Mouse (Mus musculus) ES-Bruce4 (cell line): ENCODE data around the gene Scg2. TPM values are rescaled to one million over a fixed set of nuclear protein-coding genes. Genes with fewer than 3 reads are reported as not detected.

ENCODE experiments used
- H3K27ac ChIP-seq: 2 replicates; pipeline ENCODE4 v1.5.1; 2012; ENCODE audit warnings: low read length, inconsistent platforms; ENCODE audit not compliant: insufficient read depth
- H3K27me3 ChIP-seq: 2 replicates; pipeline ENCODE4 v1.6.1; 2012; ENCODE audit warnings: mild to moderate bottlenecking, low read length, inconsistent platforms; ENCODE audit not compliant: control insufficient read depth, poor library complexity, insufficient read depth, severe bottlenecking
- H3K36me3 ChIP-seq: 2 replicates; pipeline ENCODE4 v1.6.1; 2012; ENCODE audit warnings: inconsistent platforms, mild to moderate bottlenecking, low read length, moderate library complexity; ENCODE audit not compliant: control insufficient read depth, poor library complexity, insufficient read depth, severe bottlenecking
- H3K4me1 ChIP-seq: one replicate; pipeline ENCODE4 v1.8.1; 2011; ENCODE audit warnings: low read length; ENCODE audit not compliant: control insufficient read depth, insufficient read depth
- H3K4me3 ChIP-seq: 2 replicates; pipeline ENCODE4 v1.5.1; 2011; ENCODE audit warnings: low read depth, mild to moderate bottlenecking, low read length
- H3K9ac ChIP-seq: 2 replicates; pipeline ENCODE4 v1.6.1; 2012; ENCODE audit warnings: low read depth, mild to moderate bottlenecking, inconsistent platforms; ENCODE audit not compliant: poor library complexity, severe bottlenecking
- H3K9me3 ChIP-seq: replicated peaks from 2 replicates; pipeline ENCODE4 v1.6.1; 2012; ENCODE audit warnings: mild to moderate bottlenecking, low read length, inconsistent platforms; ENCODE audit not compliant: control insufficient read depth, poor library complexity, insufficient read depth, severe bottlenecking
- CTCF ChIP-seq: IDR thresholded peaks from one replicate; pipeline ENCODE4 v1.8.1; 2011; ENCODE audit warnings: low read depth, low read length
- EP300 ChIP-seq: IDR thresholded peaks from 2 replicates; pipeline ENCODE4 v1.6.1; 2011; ENCODE audit warnings: low read depth, low read length; ENCODE audit not compliant: insufficient read depth
- POLR2A ChIP-seq: IDR thresholded peaks from one replicate; pipeline ENCODE4 v1.8.1; 2011; ENCODE audit warnings: low read length; ENCODE audit not compliant: insufficient read depth
- polyA plus RNA-seq: library from polyadenylated mRNA; stranded (reverse); fragments of >200 nt; gene quantifications from 2 replicates; pipeline ENCODE4 v1.2.4, GENCODE M21; 2011; ENCODE audit warnings: low read depth; ENCODE audit not compliant: missing spikeins, insufficient read depth, insufficient read length

Gene Scg2
- polyA plus RNA-seq, 1 experiment: not detected

GRCm38 (mm10) chr1:79436671-79437070 is 3.2 kb downstream of the Scg2 start:
- TF ChIP-seq CTCF (no peak), EP300 (no peak), POLR2A (no peak)
- no peak overlapping the region for H3K9ac ChIP-seq
- H3K27ac ChIP-seq: no peak overlapping the region
- no peaks in the 10 kb centered on the region for H3K9me3 ChIP-seq
- no peaks in the 10 kb centered on the region for H3K27me3 ChIP-seq
- no peak overlapping the region for H3K4me3 ChIP-seq
- H3K36me3 ChIP-seq: no peaks in the 10 kb centered on the region
- no peaks in the 10 kb centered on the region for H3K4me1 ChIP-seq

GRCm38 (mm10) chr1:79429058-79429457 is 10.9 kb downstream of the Scg2 start:
- Histone ChIP-seq H3K36me3 (no peaks in the 10 kb centered on the region), H3K9ac (no peak overlapping the region), H3K4me3 (no peak overlapping the region), H3K27me3 (no peaks in the 10 kb centered on the region), H3K9me3 (no peaks in the 10 kb centered on the region), H3K4me1 (no peaks in the 10 kb centered on the region), H3K27ac (no peak overlapping the region)
- TF ChIP-seq EP300: no peak
- TF ChIP-seq CTCF: no peak
- no peak for TF ChIP-seq POLR2A

DNA sequence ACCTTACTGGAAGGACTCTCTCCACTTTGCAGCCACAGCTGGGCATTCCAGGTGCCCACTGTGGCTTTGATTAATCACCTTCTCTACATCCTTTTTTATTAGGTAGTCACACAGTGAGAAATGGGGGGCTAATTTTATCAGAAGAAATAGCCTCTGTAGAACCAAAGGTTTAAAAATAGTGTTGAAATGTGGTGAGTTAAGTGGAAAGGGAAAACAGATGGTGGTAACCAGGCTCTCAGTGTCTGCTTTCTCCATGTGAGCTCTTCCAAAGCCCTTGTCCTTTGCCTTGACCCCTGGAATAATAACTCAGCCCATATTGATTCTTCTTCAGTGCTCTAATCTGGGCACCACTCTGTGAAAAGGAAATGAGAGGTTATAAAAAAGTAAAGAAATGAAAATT is 24.4 kb downstream of the Scg2 start:
- Histone ChIP-seq H3K9ac (no peak overlapping the region), H3K4me1 (no peaks in the 10 kb centered on the region), H3K9me3 (no peaks in the 10 kb centered on the region), H3K27ac (no peak overlapping the region), H3K36me3 (no peaks in the 10 kb centered on the region), H3K27me3 (no peaks in the 10 kb centered on the region), H3K4me3 (no peak overlapping the region)
- no peak for TF ChIP-seq CTCF
- TF ChIP-seq POLR2A: no peak
- no peak for TF ChIP-seq EP300

GRCm38 (mm10) chr1:79406337-79406942 is 33.5 kb downstream of the Scg2 start:
- Histone ChIP-seq H3K9ac (no peak overlapping the region), H3K36me3 (no peaks in the 10 kb centered on the region), H3K4me1 (no peaks in the 10 kb centered on the region), H3K4me3 (no peak overlapping the region), H3K27ac (no peak overlapping the region), H3K27me3 (no peaks in the 10 kb centered on the region), H3K9me3 (no peaks in the 10 kb centered on the region)
- TF ChIP-seq CTCF (no peak), POLR2A (no peak), EP300 (no peak)

DNA sequence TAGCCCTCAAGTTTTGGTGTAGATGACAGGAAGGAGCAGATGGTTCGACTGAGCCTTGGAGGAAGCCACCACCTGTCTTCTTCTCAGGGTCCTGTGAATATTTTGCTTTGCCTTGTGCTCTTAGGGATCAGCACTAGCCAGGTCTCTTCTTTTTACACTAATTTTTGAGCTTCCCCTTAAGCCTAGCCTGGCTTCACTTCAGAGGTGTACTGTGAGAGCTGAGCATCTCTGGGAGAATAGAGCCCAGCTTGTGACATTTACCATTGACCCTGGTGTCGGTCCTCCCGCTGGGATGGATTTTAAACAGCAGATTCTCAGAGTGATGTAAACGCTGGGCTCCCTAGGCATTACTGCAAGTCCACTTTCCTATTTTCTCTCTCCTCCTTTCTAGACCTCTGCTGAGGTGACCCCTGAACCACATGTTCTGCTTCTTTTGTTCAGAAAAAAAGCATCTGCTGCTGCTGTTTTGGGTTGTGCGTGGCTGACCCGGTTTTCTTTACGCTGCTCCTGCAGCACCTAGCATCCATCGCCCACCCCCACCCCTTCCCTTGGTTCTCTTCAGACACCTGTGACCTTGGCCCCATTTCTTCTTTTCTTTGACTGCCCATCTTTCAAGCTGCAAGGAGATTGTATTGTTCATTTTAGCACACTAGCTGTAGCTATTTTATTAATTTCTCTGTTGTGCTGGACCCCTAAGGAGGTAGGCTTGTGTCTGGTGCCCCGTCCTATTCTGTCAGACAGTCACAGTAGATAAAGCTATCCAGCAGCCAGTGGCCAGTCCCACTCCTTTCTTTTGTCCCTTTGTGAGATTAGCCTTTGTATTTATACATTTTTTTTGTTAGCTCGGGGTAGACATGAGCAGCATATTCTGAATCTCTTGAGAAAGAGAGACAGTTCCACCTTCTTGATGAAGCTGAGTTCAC is 38.6 kb downstream of the Scg2 start:
- no peak overlapping the region for H3K4me3 ChIP-seq
- no peaks in the 10 kb centered on the region for H3K9me3 ChIP-seq
- H3K27ac ChIP-seq: no peak overlapping the region
- H3K27me3 ChIP-seq: no peaks in the 10 kb centered on the region
- no peaks in the 10 kb centered on the region for H3K36me3 ChIP-seq
- H3K9ac ChIP-seq: no peak overlapping the region
- no peak for TF ChIP-seq CTCF
- no peak for TF ChIP-seq POLR2A
- TF ChIP-seq EP300: no peak
- H3K4me1 ChIP-seq: no peaks in the 10 kb centered on the region

- H3K4me1 ChIP-seq: no peaks in the 10 kb centered on the region
- H3K9me3 ChIP-seq: no peaks in the 10 kb centered on the region
- no peak overlapping the region for H3K4me3 ChIP-seq
- no peak overlapping the region for H3K9ac ChIP-seq
- no peaks in the 10 kb centered on the region for H3K27me3 ChIP-seq
- H3K27ac ChIP-seq: no peak overlapping the region
- no peaks in the 10 kb centered on the region for H3K36me3 ChIP-seq
- TF ChIP-seq POLR2A (no peak), CTCF (no peak), EP300 (no peak)
Observed at GRCm38 (mm10) chr1:79400284-79400683, 39.6 kb downstream of the Scg2 start.

Other genes starting within 250 kb of the Scg2 start
- 26.8 and 32.6 TPM in 2 replicates for gene Ap1s3, start 231.9 kb upstream of the Scg2 start, polyA plus RNA-seq